Mouse (Mus musculus) neural tube, embryonic 15.5 days (tissue): ENCODE results near the gene Fam114a1. TPM values are rescaled to one million over a fixed set of nuclear protein-coding genes. Genes with fewer than 3 reads are reported as not detected.

ENCODE experiments used
- ATAC-seq: fragments of 200-750 bp; cut with Nextera tagmentation; 2 replicates; pipeline ENCODE4 v1.8.0; 2017; ENCODE audit warnings: mild to moderate bottlenecking, moderate TSS enrichment, moderate library complexity; ENCODE audit not compliant: low FRiP score
- H3K27ac ChIP-seq: fragments of 300-500 bp; sonication (generic); replicated peaks from 2 replicates; pipeline ENCODE4 v1.5.1; 2015; ENCODE audit warnings: mild to moderate bottlenecking, inconsistent platforms
- H3K27me3 ChIP-seq: fragments of 300-500 bp; sonication (generic); replicated peaks from 2 replicates; pipeline ENCODE4 v1.6.1; 2015; ENCODE audit warnings: inconsistent platforms
- H3K36me3 ChIP-seq: fragments of 300-500 bp; sonication (generic); 2 replicates; pipeline ENCODE4 v1.6.1; 2015; ENCODE audit warnings: inconsistent platforms
- H3K4me1 ChIP-seq: fragments of 300-500 bp; sonication (generic); 2 replicates; pipeline ENCODE4 v1.6.1; 2015; ENCODE audit warnings: inconsistent platforms
- H3K4me2 ChIP-seq: fragments of 300-500 bp; sonication (generic); 2 replicates; pipeline ENCODE4 v1.6.1; 2015; ENCODE audit warnings: inconsistent platforms, mild to moderate bottlenecking, moderate library complexity
- H3K4me3 ChIP-seq: fragments of 300-500 bp; sonication (generic); replicated peaks from 2 replicates; pipeline ENCODE4 v1.5.1; 2015; ENCODE audit warnings: mild to moderate bottlenecking, inconsistent platforms
- H3K9ac ChIP-seq: fragments of 300-500 bp; sonication (generic); replicated peaks from 2 replicates; pipeline ENCODE4 v1.6.1; 2015; ENCODE audit warnings: mild to moderate bottlenecking, inconsistent platforms
- H3K9me3 ChIP-seq: fragments of 300-500 bp; sonication (generic); replicated peaks from 2 replicates; pipeline ENCODE4 v1.6.1; 2016; ENCODE audit warnings: inconsistent platforms
- WGBS: fragments of 180-500 bp; shearing (Covaris S2); methylation state at CpG from one replicate; pipeline ENCODE4 v1.1.7; 2015; ENCODE audit warnings: mixed read lengths; 5-methylcytosine and 5-hydroxymethylcytosine counted together
- polyA plus RNA-seq: library from polyadenylated mRNA; unstranded; fragments of >200 nt; fragmentation: Nextera tagmentation; extraction: Ambion mirVana; gene quantifications from 2 replicates; pipeline ENCODE4 v1.2.1, GENCODE M21; 2015

Gene Fam114a1
- polyA plus RNA-seq, 1 experiment from 2014 or later = 10.9 TPM

GRCm38 (mm10) chr5:65040463-65040862, 70.6 kb downstream of the Fam114a1 start:
- H3K9ac ChIP-seq = no peak overlapping the region
- WGBS = 62% methylated on average over 5 of the region's 5 CpGs
- H3K27me3 ChIP-seq = no peaks in the 10 kb centered on the region
- peaks cover 22% of the 10 kb centered on the region for H3K4me1 ChIP-seq
- no peaks in the 10 kb centered on the region for H3K9me3 ChIP-seq
- no peak for ATAC-seq
- H3K27ac ChIP-seq = no peak overlapping the region
- H3K36me3 ChIP-seq = no peaks in the 10 kb centered on the region
- H3K4me3 ChIP-seq = no peak overlapping the region
- H3K4me2 ChIP-seq = no peak overlapping the region

- Histone ChIP-seq H3K9ac (no peak overlapping the region), H3K9me3 (no peaks in the 10 kb centered on the region), H3K4me2 (no peak overlapping the region), H3K4me3 (no peak overlapping the region), H3K27ac (no peak overlapping the region), H3K27me3 (no peaks in the 10 kb centered on the region), H3K36me3 (no peaks in the 10 kb centered on the region), H3K4me1 (peaks cover 17% of the 10 kb centered on the region)
- 57% methylated on average over 11 of the region's 11 CpGs for WGBS
- no peak for ATAC-seq
These were observed 73.6 kb downstream of the Fam114a1 start for GRCm38 (mm10) chr5:65043407-65043895.

GRCm38 (mm10) chr5:65045642-65046370, 75.9 kb downstream of the Fam114a1 start:
- Histone ChIP-seq H3K4me1 (peaks cover 11% of the 10 kb centered on the region), H3K9ac (no peak overlapping the region), H3K36me3 (no peaks in the 10 kb centered on the region), H3K27ac (no peak overlapping the region), H3K4me3 (no peak overlapping the region), H3K4me2 (no peak overlapping the region), H3K27me3 (no peaks in the 10 kb centered on the region), H3K9me3 (no peaks in the 10 kb centered on the region)
- 58% methylated on average over 6 of the region's 6 CpGs for WGBS
- peak; percentile 23; the same call in 1 of the 2 replicates for ATAC-seq

GRCm38 (mm10) chr5:65046442-65047284, 76.8 kb downstream of the Fam114a1 start:
- Histone ChIP-seq H3K4me1 (peaks cover 18% of the 10 kb centered on the region), H3K4me3 (no peak overlapping the region), H3K9ac (no peak overlapping the region), H3K36me3 (no peaks in the 10 kb centered on the region), H3K4me2 (no peak overlapping the region), H3K9me3 (no peaks in the 10 kb centered on the region), H3K27ac (no peak overlapping the region), H3K27me3 (no peaks in the 10 kb centered on the region)
- no peak for ATAC-seq
- 69% methylated on average over 12 of the region's 12 CpGs for WGBS

- H3K27me3 ChIP-seq = no peaks in the 10 kb centered on the region
- H3K4me1 ChIP-seq = peaks cover 24% of the 10 kb centered on the region
- no peak overlapping the region for H3K27ac ChIP-seq
- H3K9me3 ChIP-seq = no peaks in the 10 kb centered on the region
- no peak; the same call in 1 of the 2 replicates for ATAC-seq
- H3K36me3 ChIP-seq = no peaks in the 10 kb centered on the region
- H3K4me2 ChIP-seq = no peak overlapping the region
- H3K9ac ChIP-seq = no peak overlapping the region
- 41% methylated on average over 12 of the region's 12 CpGs for WGBS
- no peak overlapping the region for H3K4me3 ChIP-seq
These were observed 77.5 kb downstream of the Fam114a1 start for GRCm38 (mm10) chr5:65047285-65047855.

- no peaks in the 10 kb centered on the region for H3K36me3 ChIP-seq
- ATAC-seq = no peak
- no peak overlapping the region for H3K9ac ChIP-seq
- H3K4me3 ChIP-seq = no peak overlapping the region
- H3K9me3 ChIP-seq = no peaks in the 10 kb centered on the region
- peaks cover 24% of the 10 kb centered on the region for H3K4me1 ChIP-seq
- 68% methylated on average over 5 of the region's 5 CpGs for WGBS
- H3K27ac ChIP-seq = no peak overlapping the region
- H3K4me2 ChIP-seq = no peak overlapping the region
- H3K27me3 ChIP-seq = no peaks in the 10 kb centered on the region
These were observed 80.0 kb downstream of the Fam114a1 start for GRCm38 (mm10) chr5:65049880-65050279.

GRCm38 (mm10) chr5:65051513-65051912, 81.6 kb downstream of the Fam114a1 start:
- no peak for ATAC-seq
- Histone ChIP-seq H3K4me1 (peaks cover 18% of the 10 kb centered on the region), H3K4me3 (no peak overlapping the region), H3K36me3 (no peaks in the 10 kb centered on the region), H3K4me2 (no peak overlapping the region), H3K27ac (peak overlapping the region; percentile 70), H3K27me3 (no peaks in the 10 kb centered on the region), H3K9ac (no peak overlapping the region), H3K9me3 (no peaks in the 10 kb centered on the region)
- WGBS = 47% methylated on average over 3 of the region's 3 CpGs

- Histone ChIP-seq H3K4me2 (no peak overlapping the region), H3K4me1 (no peaks in the 10 kb centered on the region), H3K4me3 (no peak overlapping the region), H3K27ac (no peak overlapping the region), H3K9me3 (no peaks in the 10 kb centered on the region), H3K27me3 (no peaks in the 10 kb centered on the region), H3K36me3 (no peaks in the 10 kb centered on the region), H3K9ac (no peak overlapping the region)
- WGBS = 97% methylated on average over 6 of the region's 6 CpGs
- no peak for ATAC-seq
These were observed 87.7 kb downstream of the Fam114a1 start for GRCm38 (mm10) chr5:65057596-65057995.

- H3K27ac ChIP-seq = no peak overlapping the region
- H3K36me3 ChIP-seq = no peaks in the 10 kb centered on the region
- H3K4me1 ChIP-seq = no peaks in the 10 kb centered on the region
- H3K27me3 ChIP-seq = no peaks in the 10 kb centered on the region
- H3K4me3 ChIP-seq = no peak overlapping the region
- ATAC-seq = no peak
- 65% methylated on average over 2 of the region's 2 CpGs for WGBS
- H3K9me3 ChIP-seq = no peaks in the 10 kb centered on the region
- H3K4me2 ChIP-seq = no peak overlapping the region
- H3K9ac ChIP-seq = no peak overlapping the region
These were observed 89.9 kb downstream of the Fam114a1 start for GRCm38 (mm10) chr5:65059806-65060205.

GRCm38 (mm10) chr5:65062236-65062635, 92.4 kb downstream of the Fam114a1 start:
- no peaks in the 10 kb centered on the region for H3K9me3 ChIP-seq
- ATAC-seq = no peak
- H3K27me3 ChIP-seq = no peaks in the 10 kb centered on the region
- H3K4me2 ChIP-seq = no peak overlapping the region
- WGBS = 93% methylated on average over 4 of the region's 4 CpGs
- no peaks in the 10 kb centered on the region for H3K4me1 ChIP-seq
- H3K9ac ChIP-seq = no peak overlapping the region
- no peak overlapping the region for H3K4me3 ChIP-seq
- no peak overlapping the region for H3K27ac ChIP-seq
- no peaks in the 10 kb centered on the region for H3K36me3 ChIP-seq

GRCm38 (mm10) chr5:65063266-65063665, 93.4 kb downstream of the Fam114a1 start:
- no peak overlapping the region for H3K27ac ChIP-seq
- WGBS = 76% methylated on average over 2 of the region's 2 CpGs
- H3K36me3 ChIP-seq = no peaks in the 10 kb centered on the region
- H3K9ac ChIP-seq = no peak overlapping the region
- no peaks in the 10 kb centered on the region for H3K27me3 ChIP-seq
- no peak overlapping the region for H3K4me3 ChIP-seq
- no peak for ATAC-seq
- H3K4me2 ChIP-seq = no peak overlapping the region
- no peaks in the 10 kb centered on the region; the same call in 1 of the 2 replicates for H3K4me1 ChIP-seq
- H3K9me3 ChIP-seq = no peaks in the 10 kb centered on the region
